Comparison of ENCODE assay signal across 19 mouse cellular contexts in the genomic region with DNA sequence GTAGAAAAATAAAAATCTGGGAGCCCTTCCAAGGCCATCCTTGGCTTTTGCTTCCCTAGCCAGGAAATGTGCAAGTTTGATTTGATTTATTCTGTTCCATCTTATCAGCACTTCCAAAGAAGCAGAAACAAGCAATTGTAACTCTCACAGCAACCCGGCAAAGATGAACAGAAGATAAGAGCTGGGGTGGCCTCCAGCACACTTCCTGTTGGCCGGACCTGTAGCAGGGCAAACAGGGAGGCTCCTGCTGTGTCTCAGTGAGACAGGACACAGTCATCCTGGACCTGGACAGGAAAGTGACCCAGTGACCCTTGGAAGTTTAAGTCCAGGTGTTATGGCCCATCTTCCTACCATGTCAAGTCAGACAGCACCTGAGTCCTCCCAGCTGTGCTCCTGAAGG. TPM values are rescaled to one million over a fixed set of nuclear protein-coding genes. Genes with fewer than 3 reads are reported as not detected.
DNase-seq lines count a peak whose midpoint lies in the region; TF ChIP-seq lines count a peak whose summit lies in the region.
"Had no signal": no experiment of that assay in that cellular context is flagged by ENCODE, and none has a peak within 500 bp of the region (broad histone marks: within the 10 kb centered on the region; RNA-seq: fewer than 3 reads in every experiment).

No protein-coding gene starts in this region.

- no peaks in the 10 kb centered on the region for H3K27me3 ChIP-seq in kidney, adult 2 months (replicated peaks; ENCODE audit: control insufficient read depth, insufficient read depth, low read length)
- H3K27me3 ChIP-seq: embryonic facial prominence, embryonic 13.5 days; midbrain, embryonic 13.5 days had no signal

- TF ChIP-seq POLR2A in kidney, adult 2 months (IDR thresholded peaks at IDR 0.05; ENCODE audit: low read depth, low read length) = no peak

- TF ChIP-seq CTCF in kidney, adult 2 months (conservative IDR thresholded peaks at IDR 0.05; ENCODE audit: insufficient read depth, insufficient read length, low read depth, low read length) = no peak

- H3K27ac ChIP-seq in kidney, adult 2 months (ENCODE audit: insufficient read depth, low read depth, low read length) = no peak overlapping the region
- H3K27ac ChIP-seq: embryonic facial prominence, embryonic 13.5 days; hindbrain, postnatal 0 days; limb, embryonic 15.5 days; macrophage; midbrain, embryonic 13.5 days had no signal

- H3K4me3 ChIP-seq in kidney, adult 2 months (ENCODE audit: insufficient read depth, low read depth, low read length) = no peak overlapping the region
- H3K4me3 ChIP-seq: embryonic facial prominence, embryonic 13.5 days; heart, embryonic 12.5 days; limb, embryonic 15.5 days; midbrain, embryonic 13.5 days had no signal

- H3K36me3 ChIP-seq in kidney, adult 2 months (ENCODE audit: control insufficient read depth, insufficient read depth, low read length) = no peaks in the 10 kb centered on the region
- H3K36me3 ChIP-seq: embryonic facial prominence, embryonic 13.5 days; heart, embryonic 12.5 days; limb, embryonic 15.5 days; midbrain, embryonic 13.5 days had no signal

- DNase-seq in kidney, adult 2 months = peak; percentile 63
- no peak for DNase-seq in kidney, adult 8-10 months
- DNase-seq in adrenal gland, postnatal 25 days = peak; percentile 18
- DNase-seq in kidney, postnatal 25 days = peak; percentile 20 to 56
- DNase-seq in lung, postnatal 36 days = peak; percentile 73
- no peak for DNase-seq in gastrocnemius, postnatal 14 days
- DNase-seq in ovary, postnatal 10 days (ENCODE audit: low spot score) = no peak
- DNase-seq: cerebellum, adult 11 months; gastrocnemius, postnatal 10 days; heart, postnatal 4 days; right cerebral cortex, postnatal 14 days; thymus, postnatal 36 days had no signal

- WGBS in kidney, adult 2 months = 42% methylated on average over 2 of the region's 2 CpGs

- peaks cover 5% of the 10 kb centered on the region; the same call in 1 of the 2 replicates for H3K4me1 ChIP-seq in kidney, adult 2 months (ENCODE audit: control insufficient read depth, insufficient read depth, low read length)
- H3K4me1 ChIP-seq: embryonic facial prominence, embryonic 13.5 days; limb, embryonic 15.5 days; midbrain, embryonic 13.5 days had no signal

- intact Hi-C loops in gastrocnemius, postnatal 14 days (cut with DNase I; ENCODE audit: low total_unique reads) = no loop called here

RNA-seq across cellular contexts. Expression of a gene that starts 58.6 kb away (rescaled TPM):
- 28.1 and 33.6 TPM in 2 replicates for polyA plus RNA-seq in kidney, adult 2 months (2012; rRNA removed)
- total RNA-seq in adrenal gland, postnatal 25 days (2021) = 15.2 and 23.3 TPM in 2 replicates
- 10 to 100 TPM; 31.4 to 38.9 TPM for total RNA-seq in gastrocnemius, postnatal 14 days (2021)
- total RNA-seq: common myeloid progenitor, adult 5-6 weeks had no signal
- polyA plus RNA-seq: macrophage had no signal

Comparison
In these comparisons a context has a peak if more than half of its experiments do, and no peak if none do; other contexts are left out.
1. DNase-seq: peak in kidney, adult 2 months (single experiment), adrenal gland, postnatal 25 days (single experiment), kidney, postnatal 25 days (2 of 2) and lung, postnatal 36 days (single experiment); none in kidney, adult 8-10 months (0 of 2), gastrocnemius, postnatal 14 days (single experiment) and ovary, postnatal 10 days (single experiment).